Mouse (Mus musculus) cerebellum, postnatal 10 days (tissue): Measurements from ENCODE around the gene Rasl10a.
"Not testable (repeated sequence)": the region's sequence is repeated elsewhere in the genome, so short reads cannot be mapped to it uniquely, and the experiment has no call there.

Experiments
- DNase-seq, 2 experiments: peaks; one replicate each; pipeline ENCODE4 v3.0.0; 2021; ENCODE audit warnings: mixed read lengths in 2 of 2

The Rasl10a gene

DNA sequence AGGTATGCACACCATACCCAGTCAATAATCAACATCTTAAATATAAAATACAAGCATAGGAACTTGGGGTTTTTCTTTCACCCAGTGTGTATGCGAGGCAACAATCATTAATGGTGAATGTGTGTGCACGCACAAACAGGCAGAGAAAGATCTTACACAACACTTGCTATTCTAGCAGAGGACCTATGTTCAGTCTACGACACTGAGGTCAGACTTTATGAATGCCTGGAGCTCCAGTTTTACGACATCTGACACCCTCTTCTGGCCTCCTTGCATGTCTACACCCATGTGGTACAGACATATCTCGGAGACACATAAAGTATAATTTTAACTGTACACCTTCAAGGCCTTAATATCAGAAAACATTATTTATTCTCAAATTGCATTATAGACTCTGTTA is 18.9 kb downstream of the Rasl10a start:
- not testable (repeated sequence) for DNase-seq

- no peak for DNase-seq
These were observed 31.2 kb downstream of the Rasl10a start for GRCm38 (mm10) chr11:5089147-5089546.

DNA sequence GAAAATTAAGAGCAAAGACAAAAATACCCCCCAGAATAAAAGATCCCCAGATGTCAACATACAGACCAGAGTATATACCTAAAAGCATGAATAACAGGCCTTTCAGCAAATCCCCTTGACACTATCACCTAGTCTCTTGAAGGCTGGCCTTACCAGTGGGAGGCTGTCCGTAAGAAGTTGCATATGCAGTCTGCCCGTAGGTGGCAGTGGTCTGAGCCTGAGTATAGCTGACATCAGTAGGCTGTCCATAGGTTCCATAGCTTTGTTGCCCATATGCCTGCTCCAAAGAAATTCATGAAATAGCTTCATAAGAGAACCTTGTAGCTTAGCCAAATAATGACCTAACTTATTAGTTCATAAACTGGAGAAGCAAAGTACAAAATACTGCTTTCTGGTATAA is 33.8 kb downstream of the Rasl10a start:
- DNase-seq: no peak

DNA sequence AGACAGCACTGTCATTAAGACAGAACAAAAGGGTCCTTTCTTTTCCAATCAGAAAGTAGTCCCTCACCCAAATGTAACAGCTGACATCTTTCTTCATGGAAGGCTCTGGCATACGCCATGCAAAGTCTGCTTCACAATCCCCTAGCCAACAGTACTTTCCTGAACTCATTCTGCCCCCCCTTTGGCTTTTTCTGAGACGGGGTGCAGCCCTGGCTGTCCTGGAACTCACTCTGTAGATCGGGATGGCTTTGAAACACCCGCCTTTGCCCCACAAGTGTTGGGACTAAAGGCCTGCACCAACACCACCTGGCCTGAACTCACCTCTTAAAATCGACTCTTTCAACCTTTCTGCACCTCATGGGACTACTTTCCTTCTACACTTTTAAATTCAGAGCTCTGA is 37.9 kb downstream of the Rasl10a start:
- peak in 1 of 2 experiments; percentile 14 for DNase-seq

DNA sequence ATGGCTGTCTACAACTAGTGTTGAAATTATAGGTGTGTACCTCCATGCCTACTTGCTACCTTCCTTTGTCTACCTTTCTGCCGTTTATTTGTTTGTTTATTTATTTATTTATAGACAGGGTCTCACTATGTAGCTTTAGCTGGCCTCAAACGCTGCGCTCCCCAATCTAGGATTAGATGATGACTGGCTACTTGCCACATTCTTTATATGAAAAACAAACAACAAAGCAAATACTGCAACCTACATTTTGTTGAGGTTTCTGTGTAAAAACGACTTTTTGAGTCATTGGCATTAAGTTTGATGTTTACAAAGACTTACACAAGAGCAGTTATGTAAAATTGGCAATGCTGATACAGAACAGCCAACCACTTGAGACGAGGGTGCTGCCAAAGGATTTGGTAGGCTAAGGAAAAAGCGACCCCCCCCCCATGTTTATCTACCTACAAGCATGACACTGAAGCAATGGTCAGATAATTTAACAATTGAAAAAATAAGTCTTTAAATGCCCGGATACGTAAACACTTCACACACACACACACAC is 38.6 kb downstream of the Rasl10a start:
- no peak for DNase-seq

DNA sequence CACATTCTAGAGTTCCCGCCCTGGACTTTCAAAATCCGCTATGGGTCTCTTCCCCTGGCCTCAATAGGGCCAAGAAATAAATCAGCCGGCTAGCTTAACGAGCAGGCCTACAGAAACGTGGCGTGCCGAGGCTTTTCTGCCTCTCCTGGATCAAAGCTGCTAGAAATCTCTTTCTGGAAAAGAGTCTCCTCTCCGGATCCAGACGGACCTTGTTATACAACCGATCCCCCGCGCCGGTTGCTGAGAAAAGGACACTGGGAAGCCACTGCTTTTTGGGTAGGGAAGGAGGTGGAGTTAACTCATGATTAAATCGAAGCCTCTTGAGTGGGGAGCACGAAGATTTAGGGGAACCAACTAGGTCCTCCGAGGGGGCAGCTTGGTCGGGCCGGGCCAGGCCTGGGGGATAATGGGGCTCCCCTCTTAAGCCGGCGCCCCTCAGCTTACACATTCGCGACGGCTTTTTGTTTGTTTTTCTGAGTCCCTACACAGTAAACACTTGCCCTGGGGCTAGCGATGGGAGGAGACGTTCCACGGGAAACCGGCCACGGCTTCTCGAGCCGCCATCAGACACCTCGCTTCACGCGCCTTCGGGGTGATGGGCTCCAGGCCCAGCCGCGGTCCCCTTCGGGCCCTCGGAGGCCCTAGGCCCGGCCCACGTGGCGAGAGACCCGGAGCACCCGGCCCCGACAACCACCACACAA is 40.3 kb downstream of the Rasl10a start:
- peak; percentile 48 to 66 for DNase-seq

DNA sequence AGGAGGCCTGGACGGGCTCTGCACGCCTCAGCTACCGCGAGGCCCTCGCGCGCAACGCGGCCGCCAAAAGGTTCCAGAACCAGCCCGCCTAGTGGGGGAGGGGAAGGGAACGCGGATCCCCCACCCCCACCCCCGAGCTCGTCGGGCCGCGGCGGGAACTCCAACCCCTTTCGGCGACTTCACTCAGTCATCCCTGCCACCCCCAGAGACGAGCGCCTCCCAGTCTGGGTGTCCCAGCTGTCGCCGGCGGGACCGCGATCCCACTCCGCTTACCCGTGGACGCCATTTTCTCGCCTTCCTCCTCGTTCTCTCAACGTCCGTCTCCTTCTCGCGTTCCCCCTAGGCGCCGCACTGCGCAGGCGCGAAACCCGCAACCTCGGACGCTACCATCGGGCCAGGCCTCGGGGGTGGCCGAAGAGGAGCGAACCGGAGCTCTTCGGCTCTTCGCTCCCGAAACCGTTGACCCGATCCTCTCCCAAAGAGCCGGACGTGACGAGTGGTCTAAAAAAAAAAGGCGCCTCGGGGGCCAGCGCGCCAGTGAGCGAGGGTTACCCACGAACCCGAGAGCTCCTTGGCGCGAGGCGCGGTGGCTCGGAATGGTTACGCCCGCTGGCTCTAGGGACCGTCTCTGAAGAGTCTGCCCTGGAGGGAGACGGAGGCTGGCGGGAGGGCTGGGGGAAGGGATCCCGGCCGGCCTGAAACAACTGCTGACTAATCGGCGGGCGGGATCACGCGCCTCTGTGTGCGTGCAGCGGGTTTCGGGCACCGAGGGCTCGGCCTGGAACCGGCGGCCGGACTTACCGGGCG is 41.0 kb downstream of the Rasl10a start, which contains the start of the genes Rhbdd3 and Ewsr1:
TSS of gene Rhbdd3 (plus strand) at position 191 of the 807 bp plus-strand sequence.
TSS of gene Ewsr1 (minus strand) at position 531 of the 807 bp plus-strand sequence.
- DNase-seq: peak; percentile 99

- DNase-seq: peak; percentile 83 to 87
These were observed 41.8 kb downstream of the Rasl10a start for GRCm38 (mm10) chr11:5099576-5100183.

DNA sequence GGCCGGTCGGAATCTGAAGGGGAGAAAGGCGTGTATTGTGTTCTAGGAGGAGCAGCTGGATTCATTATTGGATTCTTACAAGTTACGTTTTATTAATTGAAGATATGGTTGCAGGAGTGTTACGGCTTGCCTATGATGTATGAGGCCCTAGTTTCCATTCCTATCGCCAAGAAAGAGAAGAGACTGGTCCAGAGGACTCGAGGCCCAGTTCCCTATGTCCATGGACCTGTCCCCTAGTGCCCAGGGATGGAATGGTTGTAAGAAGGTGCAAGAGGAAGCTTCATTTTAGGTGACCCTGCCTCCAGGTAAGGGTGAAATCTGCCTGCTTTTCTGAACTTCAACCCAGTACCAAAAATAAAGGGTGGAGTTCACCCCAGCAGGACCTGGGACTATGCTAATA is 42.4 kb downstream of the Rasl10a start:
- DNase-seq: peak; percentile 28 to 46

DNA sequence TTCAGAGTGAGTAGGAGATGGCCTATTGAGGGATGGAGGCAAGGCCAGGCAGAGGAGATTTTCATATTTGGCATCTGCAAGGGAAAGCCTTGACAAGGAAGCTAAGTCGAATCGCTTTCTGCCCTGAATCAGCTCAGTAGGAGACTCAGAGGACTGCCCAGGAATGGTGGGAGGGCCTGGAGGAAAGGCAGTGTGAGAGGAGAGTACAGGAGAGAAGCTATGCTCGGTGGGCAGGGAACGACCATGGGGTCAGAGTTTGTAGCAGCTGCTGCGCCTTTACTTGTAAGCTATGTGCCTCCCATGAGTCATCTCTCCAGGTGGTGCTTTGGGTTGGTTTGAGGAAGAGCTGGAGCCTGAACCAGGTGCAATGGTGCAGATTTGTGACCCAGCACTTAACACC is 42.9 kb downstream of the Rasl10a start:
- peak in 1 of 2 experiments; percentile 26 for DNase-seq

- DNase-seq: no peak
These were observed 43.7 kb downstream of the Rasl10a start for GRCm38 (mm10) chr11:5101641-5102040.

DNA sequence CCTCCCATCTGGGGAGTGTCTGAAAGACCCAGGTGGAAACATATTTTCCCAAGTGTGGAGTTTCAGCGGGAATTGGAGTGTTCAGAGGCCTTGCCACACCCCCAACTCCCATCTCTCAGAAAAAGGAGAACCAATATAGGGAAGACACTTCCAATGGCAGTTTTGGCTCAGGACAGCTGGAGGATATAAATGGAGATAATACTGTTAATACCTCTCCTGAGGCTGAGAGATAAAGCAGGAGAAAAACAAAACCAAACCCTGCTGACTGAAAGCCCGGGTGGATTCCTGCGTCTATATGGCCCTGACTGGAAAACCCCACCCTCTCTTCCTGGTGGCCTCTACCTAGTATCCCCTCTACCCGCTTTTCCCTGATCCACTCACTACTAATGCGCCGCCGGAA is 44.5 kb downstream of the Rasl10a start:
- DNase-seq: no peak

DNA sequence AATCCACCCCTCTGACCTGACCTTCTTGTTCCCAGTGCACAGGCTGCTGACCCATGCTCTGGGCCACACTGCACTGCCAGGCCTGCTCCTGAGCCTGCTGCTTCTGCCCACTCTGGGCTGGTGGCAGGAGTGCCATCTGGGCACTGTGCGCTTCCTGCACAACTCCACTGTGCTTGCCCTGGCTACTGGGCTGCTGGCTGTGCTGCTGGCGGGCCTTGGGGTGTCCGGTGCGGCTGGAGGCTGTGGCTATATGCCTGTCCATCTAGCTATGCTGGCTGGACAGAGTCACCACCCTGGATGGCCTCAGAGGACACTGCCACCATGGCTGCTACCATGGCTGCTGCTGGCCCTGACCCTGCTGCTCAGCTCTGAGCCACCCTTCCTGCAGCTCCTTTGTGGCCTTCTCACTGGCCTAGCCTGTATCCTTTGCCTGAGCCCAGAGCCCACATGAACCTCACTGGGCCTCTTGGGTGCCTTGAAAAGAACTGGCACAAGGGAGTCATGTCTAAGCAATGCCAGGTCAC is 46.1 kb downstream of the Rasl10a start:
- DNase-seq: peak in 1 of 2 experiments; percentile 13

DNA sequence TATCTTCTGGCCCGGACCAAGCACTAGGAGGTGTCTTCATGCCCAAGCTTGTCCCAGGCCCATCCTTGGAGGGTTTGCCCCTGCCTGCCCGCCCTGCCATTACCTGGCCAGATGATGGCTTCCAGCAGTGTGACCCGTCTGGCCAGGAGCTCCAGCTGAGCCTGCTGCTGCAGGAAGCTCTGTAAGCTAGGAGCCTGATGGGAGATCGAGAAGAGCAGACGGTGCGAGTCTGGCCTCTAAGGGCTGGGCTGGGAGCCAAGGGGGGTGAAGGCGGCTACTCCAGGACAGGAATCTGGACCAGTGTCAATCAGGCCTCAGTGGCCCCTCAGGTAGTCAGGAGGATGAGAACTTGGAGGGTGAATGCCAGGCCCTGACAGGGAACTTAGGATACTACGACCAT is 51.5 kb downstream of the Rasl10a start:
- peak in 1 of 2 experiments; percentile 52 for DNase-seq
